Mouse (Mus musculus) ES-E14 (cell line): Measurements from ENCODE around the gene Prrt1. TPM values are rescaled to one million over a fixed set of nuclear protein-coding genes. Genes with fewer than 3 reads are reported as not detected.
A peak's percentile ranks its signal among the peaks of the same experiment; 100 is the strongest.

Experiments
- DNase-seq: peaks from one replicate; pipeline ENCODE4 v3.0.0-alpha.2; 2013; ENCODE audit warnings: low read depth, low spot score
- H3K27ac ChIP-seq: 2 replicates; pipeline ENCODE4 v1.5.1; 2012; ENCODE audit warnings: low read depth, mild to moderate bottlenecking, low read length, moderate library complexity, mixed read lengths; ENCODE audit not compliant: poor library complexity, insufficient read depth, severe bottlenecking
- H3K36me3 ChIP-seq: 2 replicates; pipeline ENCODE4 v1.6.1; 2012; ENCODE audit warnings: mild to moderate bottlenecking, low read length, moderate library complexity, mixed read lengths; ENCODE audit not compliant: control insufficient read depth, poor library complexity, insufficient read depth, severe bottlenecking
- H3K4me1 ChIP-seq, 2 experiments: fragments of 150-350 bp in 1 of 2; sonication (generic) in 1 of 2; 2 replicates each; pipeline ENCODE4 v1.6.1; 2012; ENCODE audit warnings: low read length in 2 of 2, mild to moderate bottlenecking in 1 of 2, mixed read lengths in 1 of 2; ENCODE audit not compliant: control insufficient read depth in 2 of 2, insufficient read depth in 2 of 2, poor library complexity in 1 of 2
- H3K4me3 ChIP-seq, 2 experiments: fragments of 150-350 bp in 1 of 2; sonication (generic) in 1 of 2; 2 replicates each; pipeline ENCODE4 v1.5.1; 2012; ENCODE audit warnings: low read length in 2 of 2, low read depth in 1 of 2, mild to moderate bottlenecking in 1 of 2, mixed read lengths in 1 of 2; ENCODE audit not compliant: insufficient read depth in 1 of 2, poor library complexity in 1 of 2, severe bottlenecking in 1 of 2
- H3K9ac ChIP-seq: 2 replicates; pipeline ENCODE4 v1.6.1; 2012; ENCODE audit warnings: low read depth, mild to moderate bottlenecking, low read length, mixed read lengths; ENCODE audit not compliant: poor library complexity, insufficient read depth, severe bottlenecking
- H3K9me3 ChIP-seq: fragments of 150-350 bp; sonication (generic); 2 replicates; pipeline ENCODE4 v1.6.1; 2012; ENCODE audit warnings: low read depth, mild to moderate bottlenecking, low read length; ENCODE audit not compliant: control insufficient read depth, insufficient read depth
- CHD2 ChIP-seq: IDR thresholded peaks from 2 replicates; pipeline ENCODE4 v1.6.1; 2014; ENCODE audit warnings: mild to moderate bottlenecking, low read depth, low read length, inconsistent platforms
- HCFC1 ChIP-seq: IDR thresholded peaks from 2 replicates; pipeline ENCODE4 v1.6.1; 2012; ENCODE audit warnings: low read length, inconsistent platforms, borderline replicate concordance; ENCODE audit not compliant: insufficient read depth
- MAFK ChIP-seq: IDR thresholded peaks from 2 replicates; pipeline ENCODE4 v1.6.1; 2014; ENCODE audit warnings: mild to moderate bottlenecking, low read depth, low read length, inconsistent platforms; ENCODE audit not compliant: insufficient read depth
- ZC3H11A ChIP-seq: IDR thresholded peaks from 2 replicates; pipeline ENCODE4 v1.6.1; 2012; ENCODE audit warnings: low read depth, mild to moderate bottlenecking, inconsistent platforms, low read length, borderline replicate concordance
- ZNF384 ChIP-seq: IDR thresholded peaks from 2 replicates; pipeline ENCODE4 v1.6.1; 2012; ENCODE audit warnings: low read depth, low read length, inconsistent platforms
- in situ Hi-C, 2 experiments: fragments of 600-800 bp; cut with MboI; formaldehyde crosslinking; loops; one replicate each; pipeline ENCODE4 v1.15.1; 2025; ENCODE audit warnings: low sequenced_read_pairs in 2 of 2, inconsistent platforms in 1 of 2; ENCODE audit not compliant: unreplicated experiment in 2 of 2
- total RNA-seq: library from RNA; depleted of rRNA; stranded (reverse); fragments of 300-350 nt; gene quantifications from 2 replicates; pipeline ENCODE4 v1.2.3, GENCODE M21; 2012; rRNA removed

Prrt1 gene
- total RNA-seq = 0.13 and 0.16 TPM in 2 replicates

DNA sequence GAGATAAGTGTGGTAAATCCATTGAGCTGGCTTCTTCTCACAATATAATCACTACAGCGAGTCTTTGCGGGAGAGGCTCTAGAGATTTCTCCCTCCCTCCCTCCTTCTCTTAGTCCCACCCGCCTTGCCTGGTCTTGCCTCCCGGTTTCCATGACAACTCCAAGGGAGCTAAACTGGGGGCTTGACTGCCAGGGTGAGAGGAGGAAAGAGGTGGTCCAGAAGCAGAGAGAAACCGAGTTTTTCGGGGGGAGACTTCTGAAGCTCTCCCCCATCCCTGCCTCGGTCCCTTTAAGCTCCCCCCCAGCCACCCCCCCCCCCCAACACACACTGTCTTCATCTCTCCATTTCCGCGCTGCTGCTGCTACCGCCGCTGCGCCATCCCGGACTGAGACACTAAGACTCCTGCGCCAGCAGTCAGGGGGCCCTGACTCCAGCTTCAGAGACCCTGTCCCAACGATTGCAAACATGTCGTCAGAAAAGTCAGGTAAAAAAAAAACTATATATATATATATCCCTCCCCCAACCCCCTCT, at the start of gene Prrt1:
Prrt1 (plus strand) TSS at position 313 of the 531 bp plus-strand sequence.
- Histone ChIP-seq H3K9me3 (no peaks in the 10 kb centered on the region), H3K4me1 (peaks cover 6 to 30% of the 10 kb centered on the region in 2 experiments; a peak in 3 of 4 replicates), H3K27ac (no peak within 1 kb of the TSS), H3K36me3 (peaks cover 4% of the 10 kb centered on the region; the same call in 1 of the 2 replicates), H3K9ac (no peak within 1 kb of the TSS), H3K4me3 (peak within 1 kb of the TSS in 1 of 2 experiments; percentile 52; a peak in 1 of 4 replicates)
- TF ChIP-seq ZC3H11A = no peak
- TF ChIP-seq ZNF384 = no peak
- in situ Hi-C loops = no loop called here
- DNase-seq = no peak

DNA sequence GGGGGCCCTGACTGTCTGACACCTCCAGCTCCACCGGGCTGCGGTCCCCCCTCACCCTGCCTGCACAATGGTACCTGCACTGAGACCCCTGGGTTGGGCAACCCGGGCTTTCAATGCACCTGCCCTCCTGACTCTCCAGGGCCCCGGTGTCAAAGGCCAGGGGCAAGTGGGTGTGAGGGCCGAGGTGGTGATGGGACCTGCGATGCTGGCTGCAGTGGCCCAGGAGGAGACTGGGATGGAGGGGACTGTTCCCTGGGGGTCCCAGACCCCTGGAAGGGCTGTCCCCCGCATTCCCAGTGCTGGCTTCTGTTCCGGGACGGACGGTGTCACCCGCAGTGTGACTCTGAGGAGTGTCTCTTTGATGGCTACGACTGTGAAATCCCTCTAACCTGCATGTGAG, 46.8 kb upstream of the Prrt1 start:
- Histone ChIP-seq H3K36me3 (no peaks in the 10 kb centered on the region), H3K4me1 (0 out of 4 replicates have a peak, but pooled peaks cover 0 to 3% of the 10 kb centered on the region in 2 experiments), H3K27ac (no peak overlapping the region), H3K9ac (no peak overlapping the region), H3K4me3 (no peak overlapping the region), H3K9me3 (no peaks in the 10 kb centered on the region)
- in situ Hi-C loops = no loop called here
- no peak for DNase-seq
- TF ChIP-seq ZC3H11A = no peak
- no peak for TF ChIP-seq MAFK
- no peak for TF ChIP-seq CHD2
- TF ChIP-seq ZNF384 = no peak
- TF ChIP-seq HCFC1 = no peak

DNA sequence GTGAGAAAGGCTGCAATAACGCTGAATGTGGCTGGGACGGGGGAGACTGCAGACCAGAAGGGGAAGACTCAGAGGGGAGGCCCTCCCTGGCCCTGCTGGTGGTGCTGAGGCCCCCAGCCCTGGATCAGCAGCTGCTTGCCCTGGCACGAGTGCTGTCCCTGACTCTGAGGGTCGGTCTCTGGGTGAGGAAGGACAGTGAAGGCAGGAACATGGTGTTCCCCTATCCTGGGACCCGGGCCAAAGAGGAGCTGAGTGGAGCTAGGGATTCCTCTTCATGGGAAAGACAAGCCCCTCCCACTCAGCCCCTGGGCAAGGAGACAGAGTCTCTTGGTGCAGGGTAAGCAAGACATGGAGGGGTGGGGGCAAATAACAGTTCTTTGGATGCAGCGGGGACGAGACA, 45.9 kb upstream of the Prrt1 start:
- in situ Hi-C loops = no loop called here
- H3K9me3 ChIP-seq = no peaks in the 10 kb centered on the region
- peaks cover 2 to 5% of the 10 kb centered on the region in 2 experiments; a peak in 1 of 4 replicates for H3K4me1 ChIP-seq
- H3K36me3 ChIP-seq = no peaks in the 10 kb centered on the region
- TF ChIP-seq CHD2 = no peak
- TF ChIP-seq ZC3H11A = no peak
- no peak overlapping the region for H3K27ac ChIP-seq
- no peak overlapping the region for H3K4me3 ChIP-seq
- H3K9ac ChIP-seq = no peak overlapping the region
- DNase-seq = no peak

DNA sequence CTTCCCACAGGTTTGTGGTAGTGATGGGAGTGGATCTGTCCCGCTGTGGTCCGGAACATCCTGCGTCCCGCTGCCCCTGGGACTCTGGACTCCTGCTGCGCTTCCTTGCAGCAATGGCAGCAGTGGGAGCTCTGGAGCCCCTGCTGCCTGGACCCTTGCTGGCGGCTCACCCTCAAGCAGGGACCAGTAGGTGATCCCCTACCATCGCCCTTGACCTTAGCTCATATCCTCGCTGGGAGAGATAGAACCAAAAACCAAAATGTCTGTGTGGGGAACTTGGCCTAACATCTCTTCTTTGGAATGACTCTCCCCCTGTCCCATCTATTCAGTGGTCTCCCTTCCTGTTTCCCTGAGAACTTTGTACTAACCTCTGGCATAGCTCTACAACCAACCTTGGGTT, 45.5 kb upstream of the Prrt1 start:
- Histone ChIP-seq H3K36me3 (no peaks in the 10 kb centered on the region), H3K27ac (no peak overlapping the region), H3K4me3 (no peak overlapping the region), H3K9me3 (no peaks in the 10 kb centered on the region), H3K4me1 (peaks cover 6 to 7% of the 10 kb centered on the region in 2 experiments; a peak in 3 of 4 replicates), H3K9ac (no peak overlapping the region)
- in situ Hi-C loops = no loop called here
- no peak for TF ChIP-seq HCFC1
- TF ChIP-seq ZC3H11A = no peak
- no peak for TF ChIP-seq ZNF384
- TF ChIP-seq CHD2 = no peak
- TF ChIP-seq MAFK = no peak
- no peak for DNase-seq

DNA sequence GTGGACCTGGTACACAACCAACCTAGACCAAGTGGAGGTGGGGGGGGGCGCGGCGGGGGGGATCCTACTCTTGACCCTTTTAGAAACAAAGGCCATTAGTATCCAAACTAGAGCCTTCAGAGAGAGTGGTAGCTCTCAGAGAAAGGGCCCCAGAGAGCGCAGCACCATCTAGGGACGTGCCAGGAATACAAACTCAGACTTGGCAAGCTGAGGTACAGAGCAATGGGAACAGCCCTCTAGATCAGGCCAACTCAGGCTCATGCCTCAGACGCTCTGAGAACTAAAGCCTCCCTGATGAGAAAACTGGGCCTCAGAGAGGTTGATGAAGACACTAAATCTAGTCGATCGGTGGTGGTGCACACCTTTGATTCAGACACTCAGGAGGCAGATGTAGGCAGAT, 44.2 kb upstream of the Prrt1 start:
- Histone ChIP-seq H3K9me3 (no peaks in the 10 kb centered on the region), H3K4me3 (no peak overlapping the region), H3K27ac (no peak overlapping the region), H3K36me3 (no peaks in the 10 kb centered on the region), H3K4me1 (peaks cover 10 to 16% of the 10 kb centered on the region in 2 experiments), H3K9ac (no peak overlapping the region)
- DNase-seq = no peak
- TF ChIP-seq MAFK (no peak), CHD2 (no peak), ZNF384 (no peak), HCFC1 (no peak)
- in situ Hi-C loops = no loop called here
